Mouse (Mus musculus): ENCODE results near the gene Anapc13.

Gene Anapc13

GRCm38 (mm10) chr9:102625983-102626838, at the start of gene Anapc13, which contains the start of gene Cep63:
Anapc13 (plus strand) TSS chr9:102626296.
Cep63 (minus strand) TSS chr9:102626534.
- peak; percentile 98 for DNase-seq

GRCm38 (mm10) chr9:102577480-102577879, 48.6 kb upstream of the Anapc13 start:
- no peak for DNase-seq

- DNase-seq: no peak
Observed at GRCm38 (mm10) chr9:102581921-102582469, 44.1 kb upstream of the Anapc13 start.

- no peak for DNase-seq
Observed at GRCm38 (mm10) chr9:102587347-102587746, 38.7 kb upstream of the Anapc13 start.

- DNase-seq: no peak
Observed at GRCm38 (mm10) chr9:102594667-102595393, 31.3 kb upstream of the Anapc13 start.

GRCm38 (mm10) chr9:102595662-102596436, 30.2 kb upstream of the Anapc13 start:
- no peak for DNase-seq

GRCm38 (mm10) chr9:102601187-102601586, 24.9 kb upstream of the Anapc13 start:
- DNase-seq: no peak

GRCm38 (mm10) chr9:102601666-102602065, 24.4 kb upstream of the Anapc13 start:
- DNase-seq: no peak

GRCm38 (mm10) chr9:102605162-102605561, 20.9 kb upstream of the Anapc13 start:
- no peak for DNase-seq

- no peak for DNase-seq
Observed at GRCm38 (mm10) chr9:102607471-102607870, 18.6 kb upstream of the Anapc13 start.

- DNase-seq: no peak
Observed at GRCm38 (mm10) chr9:102609221-102609620, 16.9 kb upstream of the Anapc13 start.

- DNase-seq: no peak
Observed at GRCm38 (mm10) chr9:102615071-102615470, 11.0 kb upstream of the Anapc13 start.

- no peak for DNase-seq
Observed at GRCm38 (mm10) chr9:102616267-102616666, 9.8 kb upstream of the Anapc13 start.

- DNase-seq: no peak
Observed at GRCm38 (mm10) chr9:102621385-102621784, 4.7 kb upstream of the Anapc13 start.

GRCm38 (mm10) chr9:102622192-102622857, 3.8 kb upstream of the Anapc13 start:
- DNase-seq: peak; percentile 59

GRCm38 (mm10) chr9:102622876-102623275, 3.2 kb upstream of the Anapc13 start:
- DNase-seq: no peak

- no peak for DNase-seq
Observed at GRCm38 (mm10) chr9:102623581-102623980, 2.5 kb upstream of the Anapc13 start.

- DNase-seq: no peak
Observed at GRCm38 (mm10) chr9:102625401-102625982, 604 bp upstream of the Anapc13 start.

- no peak for DNase-seq
Observed at GRCm38 (mm10) chr9:102626839-102627225, 736 bp downstream of the Anapc13 start.

GRCm38 (mm10) chr9:102627442-102627841, 1.3 kb downstream of the Anapc13 start:
- DNase-seq: peak; percentile 38

GRCm38 (mm10) chr9:102629052-102629451, 3.0 kb downstream of the Anapc13 start:
- no peak for DNase-seq

Measured in lung, postnatal 14 days (tissue).